Mouse (Mus musculus) left cerebral cortex, adult 9 months (tissue): ENCODE data around the gene Tnfrsf26.

ENCODE experiments used
- DNase-seq, 2 experiments: peaks; one replicate each; pipeline ENCODE4 v3.0.0; 2022; ENCODE audit warnings: low spot score in 2 of 2

Tnfrsf26 gene

DNA sequence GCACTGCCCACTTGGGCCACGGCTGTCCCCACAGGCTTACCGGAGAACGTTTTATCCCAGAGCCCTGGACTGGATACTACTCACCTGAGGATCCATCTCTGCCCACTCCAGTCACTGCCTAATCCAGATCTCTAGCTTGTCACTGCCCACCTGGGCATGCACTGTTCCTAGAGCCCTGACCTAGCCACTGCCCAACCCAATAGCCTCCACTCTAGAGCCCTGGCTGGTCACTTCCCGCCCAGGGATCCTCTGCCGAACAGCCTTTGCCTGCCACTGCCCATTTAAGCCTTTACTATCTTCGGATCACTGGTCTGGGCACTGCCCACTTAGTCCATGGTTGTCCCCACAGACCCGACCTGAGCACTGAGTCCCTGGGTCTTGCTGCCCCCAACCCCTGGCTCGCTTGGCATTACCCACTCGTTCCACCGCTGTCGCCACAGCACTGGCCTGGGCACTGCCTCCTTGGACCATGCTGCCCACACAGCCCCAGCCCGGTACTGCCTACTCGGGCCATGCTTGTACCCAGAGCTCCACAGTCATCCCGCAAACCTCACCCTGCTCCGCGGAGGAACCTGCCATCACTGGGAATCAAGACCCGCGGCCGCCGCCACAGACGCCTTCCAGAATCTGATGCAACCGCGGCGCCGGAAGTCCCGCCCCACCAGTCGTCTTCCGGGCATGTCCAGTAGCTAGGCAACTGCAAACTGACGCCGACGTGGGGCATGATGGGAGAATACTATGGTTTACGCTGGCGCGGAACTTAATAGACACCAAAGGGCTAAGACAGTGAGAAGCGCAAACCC is 28.9 kb downstream of the Tnfrsf26 start, which contains the start of gene Cars:
Gene Cars, minus strand, starts transcription at position 663 of the 803 bp plus-strand sequence.
- peak; percentile 83 to 93 for DNase-seq

DNA sequence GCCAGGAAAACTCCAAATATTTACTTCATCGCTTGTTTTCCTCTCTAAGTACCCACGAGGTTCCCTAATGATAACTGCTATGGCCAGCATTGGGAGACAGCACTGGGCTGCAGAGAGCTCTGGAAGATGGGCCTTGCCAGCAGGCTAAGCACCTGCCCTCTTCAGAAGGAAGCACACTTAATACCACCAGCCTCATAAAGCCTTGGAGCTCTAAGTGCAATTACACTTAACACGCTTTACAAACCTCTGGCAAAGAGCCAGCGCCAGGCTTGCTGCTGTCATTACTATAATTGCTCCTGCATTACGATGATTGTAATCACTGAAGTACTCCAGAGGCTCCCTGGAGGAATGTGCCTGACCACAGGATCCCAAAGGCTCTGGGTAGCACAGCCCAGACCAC is 33.7 kb downstream of the Tnfrsf26 start:
- DNase-seq: no peak

DNA sequence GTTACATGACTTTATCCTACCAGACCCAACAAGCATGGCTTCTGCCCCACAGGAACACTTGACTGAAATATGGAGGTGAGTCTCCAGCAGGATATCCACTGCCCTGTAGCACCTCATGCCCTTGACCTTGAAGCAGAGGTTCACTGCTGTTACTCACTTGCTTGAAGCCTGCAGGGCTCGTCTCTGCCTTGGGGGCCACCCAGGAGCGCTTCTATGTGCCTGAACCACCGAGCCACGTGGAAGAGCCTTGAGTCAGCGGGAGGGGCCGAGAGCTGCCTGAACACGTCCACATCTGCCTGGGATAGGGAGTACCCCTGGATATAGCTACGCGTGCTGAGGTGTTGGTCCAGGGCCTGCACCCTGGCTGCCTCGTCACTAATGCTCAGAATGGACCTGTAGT is 36.3 kb downstream of the Tnfrsf26 start:
- DNase-seq: no peak

GRCm38 (mm10) chr7:143588006-143588405 is 40.5 kb downstream of the Tnfrsf26 start:
- DNase-seq: no peak

GRCm38 (mm10) chr7:143587586-143587985 is 40.9 kb downstream of the Tnfrsf26 start:
- DNase-seq: no peak

- DNase-seq: peak in 1 of 2 experiments; percentile 54
These were observed 44.6 kb downstream of the Tnfrsf26 start for GRCm38 (mm10) chr7:143583956-143584355.

- DNase-seq: no peak
These were observed 45.5 kb downstream of the Tnfrsf26 start for GRCm38 (mm10) chr7:143583025-143583424.

DNA sequence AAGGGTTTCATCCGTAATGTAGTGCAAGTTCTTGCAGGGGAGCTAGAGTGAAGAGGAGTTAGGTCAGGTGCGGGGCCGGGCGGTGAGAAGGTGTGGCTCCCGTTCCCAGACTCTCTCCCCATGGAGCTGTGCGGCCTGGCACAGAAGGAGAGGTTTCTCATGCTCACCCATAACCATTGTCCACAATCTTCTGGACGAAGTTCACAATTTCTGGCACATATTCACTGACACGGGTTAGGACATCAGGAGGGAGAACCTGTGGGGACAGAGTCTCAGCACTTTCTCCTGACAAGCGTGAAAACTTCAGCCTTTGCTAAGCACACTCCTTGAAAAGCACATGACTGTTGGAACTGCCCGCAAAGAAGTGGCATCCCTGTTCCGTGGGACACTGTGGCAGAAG is 52.8 kb downstream of the Tnfrsf26 start:
- no peak for DNase-seq

GRCm38 (mm10) chr7:143565648-143566039 is 62.9 kb downstream of the Tnfrsf26 start:
- DNase-seq: no peak

DNA sequence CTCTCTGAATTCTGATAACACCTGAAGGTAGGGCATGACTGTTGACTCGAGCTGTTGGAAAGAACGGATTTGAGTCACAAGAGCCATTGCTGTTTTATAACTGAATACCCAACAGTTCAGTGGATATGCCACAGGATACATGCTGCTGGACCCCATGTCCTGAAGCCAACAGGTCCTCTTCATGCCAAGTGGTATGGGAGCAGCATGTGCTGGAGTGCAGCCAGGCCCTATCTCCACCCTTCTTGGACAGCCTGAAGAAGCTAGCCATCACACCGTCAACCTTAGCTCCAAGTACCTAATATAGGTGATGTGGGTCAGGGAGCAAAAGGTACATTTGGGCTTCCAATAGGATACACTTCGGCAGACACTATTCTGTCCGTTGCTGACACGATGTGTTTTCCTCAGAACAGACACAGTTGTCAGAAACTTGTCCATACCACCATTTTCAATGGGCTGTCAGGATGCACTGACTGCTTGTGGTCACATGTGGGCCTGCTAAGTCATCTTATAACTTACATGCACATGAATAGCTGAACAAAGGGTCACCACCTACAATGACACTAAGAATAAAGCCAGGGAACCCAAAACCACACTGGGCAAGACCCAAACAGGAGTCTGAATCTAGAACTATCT is 63.4 kb downstream of the Tnfrsf26 start:
- no peak for DNase-seq

- DNase-seq: no peak
These were observed 64.7 kb downstream of the Tnfrsf26 start for GRCm38 (mm10) chr7:143563787-143564186.
